Mouse (Mus musculus) cerebellum, adult 2 months (tissue): ENCODE measurements at regions not wholly inside any gene's neighbourhood (a gene's known extent, or its start where the extent isn't known, plus 50 kb on each side); places are given as distances from the start of the nearest gene placed in this dataset.

ENCODE experiments used
- CTCF ChIP-seq: fragments of 200-500 bp; IDR thresholded peaks from 2 replicates; pipeline ENCODE4 v1.5.1; 2011; ENCODE audit warnings: low read depth, mild to moderate bottlenecking, control low read depth, low read length, moderate library complexity, borderline replicate concordance; ENCODE audit not compliant: insufficient read depth
- POLR2A ChIP-seq: fragments of 200-500 bp; IDR thresholded peaks from 2 replicates; pipeline ENCODE4 v1.6.1; 2011; ENCODE audit warnings: low read length, control low read depth, borderline replicate concordance; ENCODE audit not compliant: insufficient read depth

DNA sequence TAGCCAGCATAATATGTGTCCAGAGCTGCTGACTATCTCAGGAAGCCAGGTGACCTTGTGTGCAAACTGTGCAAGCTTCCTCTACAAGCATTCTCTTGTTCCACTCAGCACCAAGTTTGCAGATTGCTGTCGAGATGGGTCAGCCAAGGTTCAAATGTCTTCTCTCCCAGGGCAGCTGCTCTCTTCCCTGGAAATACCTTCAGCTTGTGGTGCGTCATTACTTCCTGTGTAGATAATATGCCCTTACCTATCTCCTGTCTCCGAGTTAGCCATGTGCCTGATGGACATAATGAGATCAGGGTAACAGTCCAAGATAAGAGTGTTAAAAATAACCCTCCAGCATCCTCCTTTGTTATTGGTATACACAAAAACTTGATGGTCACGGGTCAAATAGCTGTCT lies 113.7 kb upstream of the Fbxl7 start:
- TF ChIP-seq CTCF (no peak), POLR2A (no peak)
